Mouse (Mus musculus): ENCODE measurements at regions not wholly inside any gene's neighbourhood (a gene's known extent, or its start where the extent isn't known, plus 50 kb on each side); places are given as distances from the start of the nearest gene placed in this dataset.
A peak's percentile ranks its signal among the peaks of the same experiment; 100 is the strongest.

- H3K4me1 ChIP-seq (ENCODE audit: control insufficient read depth, insufficient read depth, low read length): no peaks in the 10 kb centered on the region
- no peaks in the 10 kb centered on the region for H3K36me3 ChIP-seq (ENCODE audit: control insufficient read depth, insufficient read depth, low read length)
- no peaks in the 10 kb centered on the region for H3K27me3 ChIP-seq (replicated peaks; ENCODE audit: control insufficient read depth, insufficient read depth, low read length)
- no peak for DNase-seq
- no peak for TF ChIP-seq POLR2A (IDR thresholded peaks at IDR 0.05; ENCODE audit: low read depth, low read length)
- TF ChIP-seq CTCF (conservative IDR thresholded peaks at IDR 0.05; ENCODE audit: insufficient read depth, insufficient read length, low read depth, low read length): no peak
- WGBS: 68% methylated on average over 8 of the region's 8 CpGs
- H3K4me3 ChIP-seq (ENCODE audit: insufficient read depth, low read depth, low read length): no peak overlapping the region
- no peak overlapping the region for H3K27ac ChIP-seq (ENCODE audit: insufficient read depth, low read depth, low read length)
Observed at GRCm38 (mm10) chr8:10788496-10789200, 219.6 kb downstream of the Irs2 start.

- WGBS: 70% methylated on average over 4 of the region's 4 CpGs
- no peaks in the 10 kb centered on the region for H3K36me3 ChIP-seq (ENCODE audit: control insufficient read depth, insufficient read depth, low read length)
- no peak for DNase-seq
- no peak overlapping the region for H3K4me3 ChIP-seq (ENCODE audit: insufficient read depth, low read depth, low read length)
- TF ChIP-seq POLR2A (IDR thresholded peaks at IDR 0.05; ENCODE audit: low read depth, low read length): no peak
- no peak for TF ChIP-seq CTCF (conservative IDR thresholded peaks at IDR 0.05; ENCODE audit: insufficient read depth, insufficient read length, low read depth, low read length)
- no peak overlapping the region for H3K27ac ChIP-seq (ENCODE audit: insufficient read depth, low read depth, low read length)
- H3K4me1 ChIP-seq (ENCODE audit: control insufficient read depth, insufficient read depth, low read length): no peaks in the 10 kb centered on the region
- no peaks in the 10 kb centered on the region for H3K27me3 ChIP-seq (replicated peaks; ENCODE audit: control insufficient read depth, insufficient read depth, low read length)
Observed at GRCm38 (mm10) chr8:10785801-10786200, 222.5 kb downstream of the Irs2 start.

- TF ChIP-seq CTCF (conservative IDR thresholded peaks at IDR 0.05; ENCODE audit: insufficient read depth, insufficient read length, low read depth, low read length): no peak
- TF ChIP-seq POLR2A (IDR thresholded peaks at IDR 0.05; ENCODE audit: low read depth, low read length): no peak
- H3K4me3 ChIP-seq (ENCODE audit: insufficient read depth, low read depth, low read length): no peak overlapping the region
- H3K27ac ChIP-seq (ENCODE audit: insufficient read depth, low read depth, low read length): no peak overlapping the region
- 96% methylated on average over 4 of the region's 4 CpGs for WGBS
- H3K27me3 ChIP-seq (replicated peaks; ENCODE audit: control insufficient read depth, insufficient read depth, low read length): no peaks in the 10 kb centered on the region
- H3K4me1 ChIP-seq (ENCODE audit: control insufficient read depth, insufficient read depth, low read length): no peaks in the 10 kb centered on the region
- no peak for DNase-seq
- no peaks in the 10 kb centered on the region for H3K36me3 ChIP-seq (ENCODE audit: control insufficient read depth, insufficient read depth, low read length)
Observed at GRCm38 (mm10) chr8:10785311-10785710, 222.9 kb downstream of the Irs2 start.

- H3K36me3 ChIP-seq (ENCODE audit: control insufficient read depth, insufficient read depth, low read length): no peaks in the 10 kb centered on the region
- no peak overlapping the region for H3K4me3 ChIP-seq (ENCODE audit: insufficient read depth, low read depth, low read length)
- H3K27me3 ChIP-seq (replicated peaks; ENCODE audit: control insufficient read depth, insufficient read depth, low read length): no peaks in the 10 kb centered on the region
- DNase-seq: no peak
- H3K4me1 ChIP-seq (ENCODE audit: control insufficient read depth, insufficient read depth, low read length): no peaks in the 10 kb centered on the region
- H3K27ac ChIP-seq (ENCODE audit: insufficient read depth, low read depth, low read length): no peak overlapping the region
- 44% methylated on average over 1 of the region's 1 CpGs for WGBS
- TF ChIP-seq POLR2A (IDR thresholded peaks at IDR 0.05; ENCODE audit: low read depth, low read length) (no peak), CTCF (conservative IDR thresholded peaks at IDR 0.05; ENCODE audit: insufficient read depth, insufficient read length, low read depth, low read length) (no peak)
Observed at GRCm38 (mm10) chr8:10784481-10784880, 223.8 kb downstream of the Irs2 start.

GRCm38 (mm10) chr8:10781860-10782259 lies 226.4 kb downstream of the Irs2 start:
- no peaks in the 10 kb centered on the region for H3K27me3 ChIP-seq (replicated peaks; ENCODE audit: control insufficient read depth, insufficient read depth, low read length)
- no peaks in the 10 kb centered on the region for H3K36me3 ChIP-seq (ENCODE audit: control insufficient read depth, insufficient read depth, low read length)
- no peak for TF ChIP-seq CTCF (conservative IDR thresholded peaks at IDR 0.05; ENCODE audit: insufficient read depth, insufficient read length, low read depth, low read length)
- TF ChIP-seq POLR2A (IDR thresholded peaks at IDR 0.05; ENCODE audit: low read depth, low read length): no peak
- DNase-seq: peak; percentile 32
- no peaks in the 10 kb centered on the region for H3K4me1 ChIP-seq (ENCODE audit: control insufficient read depth, insufficient read depth, low read length)
- no peak overlapping the region for H3K27ac ChIP-seq (ENCODE audit: insufficient read depth, low read depth, low read length)
- H3K4me3 ChIP-seq (ENCODE audit: insufficient read depth, low read depth, low read length): no peak overlapping the region
- 81% methylated on average over 6 of the region's 6 CpGs for WGBS

- Histone ChIP-seq H3K4me1 (ENCODE audit: control insufficient read depth, insufficient read depth, low read length) (no peaks in the 10 kb centered on the region), H3K36me3 (ENCODE audit: control insufficient read depth, insufficient read depth, low read length) (no peaks in the 10 kb centered on the region), H3K4me3 (ENCODE audit: insufficient read depth, low read depth, low read length) (no peak overlapping the region), H3K27me3 (replicated peaks; ENCODE audit: control insufficient read depth, insufficient read depth, low read length) (no peaks in the 10 kb centered on the region), H3K27ac (ENCODE audit: insufficient read depth, low read depth, low read length) (no peak overlapping the region)
- DNase-seq: no peak
- no peak for TF ChIP-seq POLR2A (IDR thresholded peaks at IDR 0.05; ENCODE audit: low read depth, low read length)
- no peak for TF ChIP-seq CTCF (conservative IDR thresholded peaks at IDR 0.05; ENCODE audit: insufficient read depth, insufficient read length, low read depth, low read length)
- WGBS: 82% methylated on average over 7 of the region's 7 CpGs
Observed at GRCm38 (mm10) chr8:10779636-10780035, 228.6 kb downstream of the Irs2 start.

- no peaks in the 10 kb centered on the region for H3K36me3 ChIP-seq (ENCODE audit: control insufficient read depth, insufficient read depth, low read length)
- DNase-seq: no peak
- no peak for TF ChIP-seq CTCF (conservative IDR thresholded peaks at IDR 0.05; ENCODE audit: insufficient read depth, insufficient read length, low read depth, low read length)
- no peak for TF ChIP-seq POLR2A (IDR thresholded peaks at IDR 0.05; ENCODE audit: low read depth, low read length)
- H3K27ac ChIP-seq (ENCODE audit: insufficient read depth, low read depth, low read length): no peak overlapping the region
- H3K4me1 ChIP-seq (ENCODE audit: control insufficient read depth, insufficient read depth, low read length): no peaks in the 10 kb centered on the region
- H3K27me3 ChIP-seq (replicated peaks; ENCODE audit: control insufficient read depth, insufficient read depth, low read length): no peaks in the 10 kb centered on the region; the same call in 1 of the 2 replicates
- 67% methylated on average over 8 of the region's 8 CpGs for WGBS
- H3K4me3 ChIP-seq (ENCODE audit: insufficient read depth, low read depth, low read length): no peak overlapping the region
Observed at GRCm38 (mm10) chr8:10775202-10776010, 232.9 kb downstream of the Irs2 start.
